Mouse (Mus musculus): ENCODE measurements around the gene Gm8439. TPM values are rescaled to one million over a fixed set of nuclear protein-coding genes. Genes with fewer than 3 reads are reported as not detected.

Gm8439 gene
- polyA plus RNA-seq (2015; fragmentation: Nextera tagmentation; extraction: Ambion mirVana), result not detected in 2 replicates

DNA sequence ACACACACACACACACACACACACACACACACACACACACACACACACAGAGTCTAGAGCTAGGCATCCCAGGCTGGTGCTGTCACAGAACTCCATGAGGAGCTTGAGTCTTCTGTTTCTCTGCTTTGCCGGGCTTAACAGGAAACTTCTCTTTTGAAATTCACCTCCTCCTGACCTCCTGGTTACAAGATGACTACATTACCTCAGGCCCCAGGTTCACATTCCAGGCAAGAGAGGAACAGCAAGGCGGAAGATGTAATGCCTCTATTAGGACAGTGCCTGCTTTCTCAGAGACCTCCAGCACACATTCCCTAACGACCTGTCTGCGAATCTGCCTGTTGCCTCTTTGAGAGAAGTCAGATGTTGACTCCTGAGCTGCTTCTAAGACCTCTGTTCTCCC, at the start of gene Gm8439:
Gene Gm8439, plus strand, starts transcription at position 301 of the 400 bp plus-strand sequence.
- Histone ChIP-seq H3K36me3 (no peaks in the 10 kb centered on the region), H3K27ac (no peak within 1 kb of the TSS), H3K27me3 (peaks cover 22% of the 10 kb centered on the region), H3K4me1 (peaks cover 6% of the 10 kb centered on the region; the same call in 1 of the 2 replicates), H3K4me2 (replicated peaks) (no peak within 1 kb of the TSS), H3K4me3 (no peak within 1 kb of the TSS), H3K9ac (no peak within 1 kb of the TSS), H3K9me3 (no peaks in the 10 kb centered on the region)
- ATAC-seq (ENCODE audit: low FRiP score, low read depth), result no peak
- WGBS, result 24% methylated on average over 4 of the region's 4 CpGs

DNA sequence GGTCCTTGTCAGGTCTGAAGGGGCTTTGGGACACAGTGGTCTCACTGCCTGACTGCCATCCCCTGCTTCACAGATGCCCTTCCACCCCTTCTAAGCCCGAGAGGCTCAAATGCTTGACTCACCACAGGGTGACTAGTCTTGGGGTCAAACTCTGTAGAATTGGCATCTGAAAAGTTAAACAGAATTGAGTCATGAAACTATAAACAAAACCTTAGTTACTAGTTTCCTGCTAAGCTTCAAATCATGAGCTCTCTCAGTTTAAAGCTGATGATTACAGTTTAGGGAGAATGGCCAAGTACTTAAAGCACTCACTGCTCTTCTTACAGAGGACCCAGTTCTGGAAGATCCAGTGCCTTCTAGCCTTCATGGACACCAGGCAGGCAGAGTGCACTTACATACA, 43.6 kb upstream of the Gm8439 start:
- WGBS, result 79% methylated on average over 1 of the region's 1 CpGs
- H3K36me3 ChIP-seq, result peaks cover 95% of the 10 kb centered on the region

DNA sequence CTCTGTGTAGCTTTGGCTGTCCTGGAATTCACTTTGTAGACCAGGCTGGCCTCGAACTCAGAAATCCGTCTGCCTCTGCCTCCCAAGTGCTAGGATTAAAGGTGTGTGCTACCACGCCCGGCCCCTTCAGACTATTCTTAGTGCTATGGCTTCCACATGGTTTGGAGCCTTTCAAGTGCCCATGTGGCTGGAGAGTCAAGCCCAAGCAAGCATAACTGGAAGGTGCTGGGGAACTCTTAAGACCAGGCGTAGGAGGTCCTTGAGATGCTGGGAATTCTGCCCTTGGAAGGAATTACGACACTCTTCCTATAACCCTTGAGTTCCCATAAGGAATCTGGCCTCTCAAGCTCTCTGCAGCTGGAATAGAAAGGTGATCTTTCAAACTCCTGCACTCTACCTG, 32.0 kb upstream of the Gm8439 start:
- Histone ChIP-seq H3K36me3 (peaks cover 88% of the 10 kb centered on the region), H3K4me1 (no peaks in the 10 kb centered on the region), H3K27me3 (no peaks in the 10 kb centered on the region), H3K4me3 (no peak overlapping the region), H3K27ac (no peak overlapping the region), H3K4me2 (replicated peaks) (no peak overlapping the region), H3K9me3 (no peaks in the 10 kb centered on the region), H3K9ac (no peak overlapping the region)
- no peak for ATAC-seq (ENCODE audit: low FRiP score, low read depth)
- 95% methylated on average over 6 of the region's 6 CpGs for WGBS

More for the DNA sequence above, 43.6 kb upstream of the Gm8439 start:
- Histone ChIP-seq H3K27ac (no peak overlapping the region), H3K4me3 (no peak overlapping the region), H3K9me3 (no peaks in the 10 kb centered on the region), H3K4me1 (no peaks in the 10 kb centered on the region), H3K27me3 (no peaks in the 10 kb centered on the region), H3K9ac (no peak overlapping the region), H3K4me2 (replicated peaks) (no peak overlapping the region)
- ATAC-seq (ENCODE audit: low FRiP score, low read depth), result no peak

- H3K36me3 ChIP-seq, result peaks cover 43% of the 10 kb centered on the region
- no peak overlapping the region for H3K4me2 ChIP-seq (replicated peaks)
- H3K4me3 ChIP-seq, result no peak overlapping the region
- H3K4me1 ChIP-seq, result peaks cover 21% of the 10 kb centered on the region
- no peak for ATAC-seq (ENCODE audit: low FRiP score, low read depth)
- H3K9ac ChIP-seq, result no peak overlapping the region
- no peaks in the 10 kb centered on the region for H3K9me3 ChIP-seq
- H3K27ac ChIP-seq, result no peak overlapping the region
- no peaks in the 10 kb centered on the region for H3K27me3 ChIP-seq
- 78% methylated on average over 2 of the region's 2 CpGs for WGBS
Observed at GRCm38 (mm10) chr4:120565726-120566125, 22.8 kb upstream of the Gm8439 start.

- no peaks in the 10 kb centered on the region for H3K27me3 ChIP-seq
- H3K4me2 ChIP-seq (replicated peaks), result peak overlapping the region; percentile 78
- peak overlapping the region; percentile 75 for H3K4me3 ChIP-seq
- no peak for ATAC-seq (ENCODE audit: low FRiP score, low read depth)
- peak overlapping the region; percentile 69 for H3K27ac ChIP-seq
- WGBS, result 24% methylated on average over 5 of the region's 5 CpGs
- H3K4me1 ChIP-seq, result peaks cover 31% of the 10 kb centered on the region
- H3K9ac ChIP-seq, result 0 out of 2 replicates have a peak overlapping the region, but pooled peaks have one; percentile 53
- H3K36me3 ChIP-seq, result peaks cover 26% of the 10 kb centered on the region
- H3K9me3 ChIP-seq, result no peaks in the 10 kb centered on the region
Observed at GRCm38 (mm10) chr4:120568005-120568404, 20.5 kb upstream of the Gm8439 start.

DNA sequence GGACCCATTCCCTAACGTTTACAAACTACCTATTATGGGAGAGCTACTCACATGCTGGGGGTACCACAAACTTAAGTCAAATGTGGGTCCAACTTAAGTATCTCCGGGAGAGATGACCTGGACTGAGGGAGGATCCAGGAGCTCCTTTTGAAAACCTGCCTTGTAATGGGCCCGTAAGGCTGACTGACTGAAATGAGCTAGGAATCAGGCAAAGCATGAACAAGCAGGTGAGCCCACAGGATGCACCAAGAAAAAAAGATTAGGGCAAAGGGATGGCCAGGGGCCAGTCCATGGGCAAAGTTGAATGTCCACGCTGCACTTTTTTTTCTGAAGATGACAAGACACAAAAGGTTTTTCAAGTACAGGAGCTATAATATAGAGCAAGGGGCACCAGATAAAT, 19.5 kb upstream of the Gm8439 start:
- H3K27ac ChIP-seq, result peak overlapping the region; percentile 33; the same call in 1 of the 2 replicates

DNA sequence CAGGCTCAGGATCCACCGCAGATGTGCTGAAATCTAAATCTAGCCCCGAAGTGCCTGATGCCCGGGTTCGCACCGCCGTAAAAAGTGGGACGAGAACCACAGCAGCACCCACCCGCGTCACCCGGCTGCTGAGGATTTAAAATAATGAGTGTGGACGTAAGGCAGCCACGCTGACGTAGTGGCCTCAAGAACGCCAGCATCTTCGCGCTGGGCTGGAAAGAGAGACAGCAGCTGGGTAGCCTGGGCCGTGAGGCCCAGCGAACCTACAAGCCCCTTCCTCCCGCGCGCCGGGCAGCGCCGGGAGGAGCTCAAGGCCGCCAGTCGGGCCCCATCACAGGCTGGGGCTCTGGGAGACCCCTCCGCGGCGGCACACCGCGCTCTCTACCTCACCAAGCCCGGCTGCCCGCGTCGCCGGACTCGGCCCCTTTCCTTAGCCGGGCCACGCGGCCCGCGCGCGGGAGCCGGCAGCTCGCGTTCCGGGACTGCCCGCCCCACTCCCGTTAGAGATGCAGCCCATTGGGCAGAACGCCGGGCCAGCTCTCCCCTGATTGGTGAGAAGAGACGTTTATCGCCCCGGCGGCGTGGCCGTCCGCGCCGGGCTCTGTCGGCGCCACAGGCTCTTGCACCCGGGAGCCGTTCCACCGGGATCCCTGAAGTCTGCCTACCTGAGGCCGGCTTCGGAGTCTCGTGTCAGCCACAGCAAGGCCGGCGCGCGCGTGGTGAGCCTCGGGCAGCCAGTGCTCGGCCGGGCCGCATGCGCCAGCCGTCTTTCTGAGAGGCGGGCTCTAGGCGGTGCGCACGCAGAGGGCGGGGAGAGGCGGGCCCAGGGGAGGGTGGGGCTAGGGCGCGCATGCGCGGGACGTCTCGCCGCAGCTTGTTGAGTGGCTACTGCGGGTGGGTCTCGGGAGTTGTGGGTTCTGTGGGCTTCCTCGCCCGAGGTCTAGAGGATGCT, 18.8 kb upstream of the Gm8439 start, which contains the start of gene Ctps:
Gene Ctps, minus strand, starts transcription at position 791 of the 952 bp plus-strand sequence.
- WGBS, result under 1% methylated on average over 86 of the region's 97 CpGs
- Histone ChIP-seq H3K4me2 (replicated peaks) (peak within 1 kb of the TSS; percentile 78), H3K9me3 (no peaks in the 10 kb centered on the region), H3K27me3 (no peaks in the 10 kb centered on the region), H3K36me3 (peaks cover 8% of the 10 kb centered on the region), H3K27ac (peak within 1 kb of the TSS; percentile 89), H3K4me1 (peaks cover 31% of the 10 kb centered on the region), H3K9ac (peak within 1 kb of the TSS; percentile 91), H3K4me3 (peak within 1 kb of the TSS; percentile 75)
- peak; percentile 95 for ATAC-seq (ENCODE audit: low FRiP score, low read depth)

More for the DNA sequence above, 19.5 kb upstream of the Gm8439 start:
- no peaks in the 10 kb centered on the region for H3K27me3 ChIP-seq
- peak overlapping the region; percentile 91 for H3K9ac ChIP-seq
- H3K4me1 ChIP-seq, result peaks cover 31% of the 10 kb centered on the region
- 3% methylated on average over 4 of the region's 4 CpGs for WGBS
- ATAC-seq (ENCODE audit: low FRiP score, low read depth), result no peak
- H3K4me2 ChIP-seq (replicated peaks), result peak overlapping the region; percentile 78
- no peaks in the 10 kb centered on the region for H3K9me3 ChIP-seq
- peaks cover 15% of the 10 kb centered on the region for H3K36me3 ChIP-seq
- H3K4me3 ChIP-seq, result peak overlapping the region; percentile 75

GRCm38 (mm10) chr4:120570438-120571069, 18.0 kb upstream of the Gm8439 start:
- peak; percentile 62 for ATAC-seq (ENCODE audit: low FRiP score, low read depth)
- Histone ChIP-seq H3K4me1 (peaks cover 31% of the 10 kb centered on the region), H3K4me3 (peak overlapping the region; percentile 75), H3K27me3 (no peaks in the 10 kb centered on the region), H3K9me3 (no peaks in the 10 kb centered on the region), H3K27ac (peak overlapping the region; percentile 89), H3K9ac (peak overlapping the region; percentile 91), H3K36me3 (peaks cover 3% of the 10 kb centered on the region; the same call in 1 of the 2 replicates), H3K4me2 (replicated peaks) (peak overlapping the region; percentile 78)
- WGBS, result under 1% methylated on average over 27 of the region's 27 CpGs

DNA sequence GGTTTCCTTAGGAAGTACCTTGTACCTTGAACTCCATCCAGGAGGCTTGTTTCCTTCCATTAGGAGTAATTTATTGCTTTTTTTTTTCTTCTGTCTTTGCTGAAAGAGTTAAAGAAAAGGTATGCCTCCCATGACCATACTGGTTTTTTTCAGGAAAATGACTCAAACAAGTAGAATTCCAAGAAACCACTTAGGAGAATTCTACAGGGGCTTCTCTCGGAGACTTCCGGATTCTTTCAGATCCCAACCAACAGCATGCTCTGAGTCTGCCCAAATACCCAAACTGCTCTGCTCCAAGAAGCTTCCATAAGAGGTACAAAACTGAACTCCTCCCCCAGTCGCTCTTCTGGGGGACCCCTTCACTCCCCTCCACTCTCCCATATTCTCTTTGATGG, 17.5 kb upstream of the Gm8439 start:
- WGBS, result 45% methylated on average over 3 of the region's 3 CpGs
- Histone ChIP-seq H3K9ac (no peak overlapping the region; the same call in 1 of the 2 replicates), H3K27me3 (no peaks in the 10 kb centered on the region), H3K4me3 (peak overlapping the region; percentile 75), H3K9me3 (no peaks in the 10 kb centered on the region), H3K27ac (peak overlapping the region; percentile 89), H3K36me3 (peaks cover 3% of the 10 kb centered on the region; the same call in 1 of the 2 replicates), H3K4me1 (peaks cover 31% of the 10 kb centered on the region), H3K4me2 (replicated peaks) (peak overlapping the region; percentile 78)
- ATAC-seq (ENCODE audit: low FRiP score, low read depth), result no peak

DNA sequence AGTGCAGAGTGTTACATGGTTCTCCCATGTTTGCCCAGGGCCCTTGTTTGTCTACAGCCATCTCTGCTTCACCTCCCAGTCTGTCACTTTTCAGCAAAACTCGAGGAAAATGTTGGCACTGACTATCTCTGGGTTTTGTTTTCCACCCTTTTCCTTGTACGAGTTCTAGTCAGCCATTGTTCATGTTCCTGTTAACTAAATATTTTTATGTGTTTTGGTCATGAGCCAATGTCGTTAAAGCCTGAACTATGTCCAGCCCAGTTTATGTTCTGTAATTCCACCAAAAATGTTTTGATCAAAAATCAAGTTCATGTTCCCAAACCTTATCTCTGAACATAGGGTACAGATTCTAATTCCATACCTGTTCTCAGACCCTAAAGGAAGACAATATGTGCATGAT, 16.9 kb upstream of the Gm8439 start:
- Histone ChIP-seq H3K36me3 (no peaks in the 10 kb centered on the region), H3K27me3 (no peaks in the 10 kb centered on the region), H3K9me3 (no peaks in the 10 kb centered on the region), H3K4me2 (replicated peaks) (no peak overlapping the region; the same call in 1 of the 2 replicates), H3K9ac (no peak overlapping the region), H3K4me1 (peaks cover 31% of the 10 kb centered on the region), H3K27ac (peak overlapping the region; percentile 75; the same call in 1 of the 2 replicates), H3K4me3 (no peak overlapping the region)
- WGBS, result 45% methylated on average over 3 of the region's 3 CpGs
- ATAC-seq (ENCODE audit: low FRiP score, low read depth), result no peak

DNA sequence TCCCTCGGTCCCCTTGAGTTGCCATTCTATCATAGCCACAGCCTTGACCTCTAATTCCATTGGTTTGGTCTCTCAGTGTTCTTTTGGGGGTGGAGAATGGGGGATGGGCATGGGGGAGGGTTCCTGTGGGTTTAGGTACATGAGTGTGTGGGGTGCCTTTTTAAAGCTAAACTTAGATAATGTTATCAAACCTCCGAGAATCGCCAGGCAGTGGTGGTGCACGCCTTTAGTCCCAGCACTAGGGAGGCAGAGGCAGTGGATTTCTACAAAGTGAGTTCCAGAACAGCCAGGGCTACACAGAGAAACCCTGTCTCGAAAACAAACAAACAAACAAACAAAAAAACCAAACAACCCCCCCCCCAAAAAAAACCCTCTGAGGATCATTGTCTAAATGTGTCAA, 7.7 kb upstream of the Gm8439 start:
- H3K4me1 ChIP-seq, result no peaks in the 10 kb centered on the region
- H3K27ac ChIP-seq, result no peak overlapping the region
- H3K9me3 ChIP-seq, result no peaks in the 10 kb centered on the region
- H3K4me2 ChIP-seq (replicated peaks), result no peak overlapping the region
- H3K27me3 ChIP-seq, result no peaks in the 10 kb centered on the region
- 82% methylated on average over 5 of the region's 5 CpGs for WGBS
- H3K4me3 ChIP-seq, result no peak overlapping the region
- no peaks in the 10 kb centered on the region for H3K36me3 ChIP-seq
- ATAC-seq (ENCODE audit: low FRiP score, low read depth), result no peak
- H3K9ac ChIP-seq, result no peak overlapping the region

- Histone ChIP-seq H3K4me1 (no peaks in the 10 kb centered on the region), H3K27me3 (no peaks in the 10 kb centered on the region), H3K9me3 (no peaks in the 10 kb centered on the region), H3K27ac (no peak overlapping the region), H3K36me3 (no peaks in the 10 kb centered on the region), H3K4me2 (replicated peaks) (no peak overlapping the region), H3K4me3 (no peak overlapping the region), H3K9ac (no peak overlapping the region)
- 80% methylated on average over 9 of the region's 9 CpGs for WGBS
- ATAC-seq (ENCODE audit: low FRiP score, low read depth), result no peak
Observed at GRCm38 (mm10) chr4:120581711-120582110, 6.8 kb upstream of the Gm8439 start.
